Mouse (Mus musculus) olfactory bulb, adult 2 months (tissue): ENCODE results near the gene Rpl18.

ENCODE experiments used
- CTCF ChIP-seq: fragments of 200-500 bp; IDR thresholded peaks from 2 replicates; pipeline ENCODE4 v1.5.1; 2012; ENCODE audit warnings: low read depth, mild to moderate bottlenecking, low read length, moderate library complexity; ENCODE audit not compliant: insufficient read depth
- POLR2A ChIP-seq: fragments of 200-500 bp; IDR thresholded peaks from 2 replicates; pipeline ENCODE4 v1.6.1; 2012; ENCODE audit warnings: mild to moderate bottlenecking, low read depth, low read length, moderate library complexity; ENCODE audit not compliant: insufficient read depth

GRCm38 (mm10) chr7:45741308-45741707, 26.1 kb downstream of the Rpl18 start:
- no peak for TF ChIP-seq CTCF
- no peak for TF ChIP-seq POLR2A
